Comparison of ENCODE assay signal across 31 mouse cellular contexts in the genomic region with DNA sequence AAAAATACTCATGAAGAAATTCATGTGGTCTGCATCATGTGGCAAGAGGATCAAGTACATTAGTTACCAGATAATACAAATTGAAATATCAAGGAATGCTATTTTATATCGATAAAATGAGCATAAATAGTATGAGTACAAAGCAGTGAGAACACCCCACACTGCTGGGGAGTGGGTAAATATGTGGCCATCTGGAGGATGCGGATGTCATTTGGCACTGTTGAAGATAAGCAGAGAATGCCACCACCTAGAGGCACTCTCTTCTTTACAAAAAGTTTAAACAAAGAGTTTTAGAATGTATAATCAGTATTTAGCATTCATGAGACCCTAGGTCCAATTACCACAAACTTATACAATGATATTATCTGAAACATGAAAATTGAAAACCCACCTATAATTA. TPM values are rescaled to one million over a fixed set of nuclear protein-coding genes. Genes with fewer than 3 reads are reported as not detected.
DNase-seq lines count a peak whose midpoint lies in the region; ATAC-seq and TF ChIP-seq lines count a peak whose summit lies in the region.
"Had no signal": no experiment of that assay in that cellular context is flagged by ENCODE, and none has a peak within 500 bp of the region (broad histone marks: within the 10 kb centered on the region; RNA-seq: fewer than 3 reads in every experiment).

No protein-coding gene starts in this region.

- WGBS in midbrain, postnatal 0 days: 95% methylated on average over 2 of the region's 2 CpGs
- 91% methylated on average over 2 of the region's 2 CpGs for WGBS in midbrain, embryonic 11.5 days

- no peak for TF ChIP-seq CTCF in midbrain, postnatal 0 days (IDR thresholded peaks at IDR 0.05)

- H3K9me3 ChIP-seq in midbrain, postnatal 0 days (ENCODE audit: low read length): no peaks in the 10 kb centered on the region
- H3K9me3 ChIP-seq in midbrain, embryonic 11.5 days (ENCODE audit: control insufficient read depth, low read length): no peaks in the 10 kb centered on the region
- H3K9me3 ChIP-seq: embryonic facial prominence, embryonic 12.5 days; embryonic facial prominence, embryonic 15.5 days; heart, embryonic 10.5 days; heart, embryonic 13.5 days; hindbrain, embryonic 12.5 days; hindbrain, embryonic 15.5 days; intestine, embryonic 15.5 days had no signal

- peak; percentile 12 to 28 for DNase-seq in cerebellum, postnatal 25 days
- no peak for DNase-seq in cerebellum, postnatal 4 days (ENCODE audit: low spot score in 2 of 2)
- peak; percentile 11 for DNase-seq in layer of hippocampus, adult 11-12 months (ENCODE audit: low spot score)
- DNase-seq in layer of hippocampus, adult 9-10 months (ENCODE audit: low spot score): no peak
- peak; percentile 10 for DNase-seq in midbrain, postnatal 0 days (ENCODE audit: low spot score)
- DNase-seq in midbrain, embryonic 11.5 days (ENCODE audit: low spot score, missing footprints): no peak
- peak; percentile 18 to 21 for DNase-seq in layer of hippocampus, postnatal 36 days
- no peak for DNase-seq in urinary bladder, adult 2 months (ENCODE audit: low spot score)
- DNase-seq: adrenal gland, adult 8-10 months; adrenal gland, postnatal 25 days; cerebellum, adult 9-10 months; gastrocnemius, postnatal 10 days; gastrocnemius, postnatal 36 days; heart, adult 2 months; heart, postnatal 14 days; heart, postnatal 4 days had no signal

- no peak for ATAC-seq in midbrain, postnatal 0 days (ENCODE audit: low FRiP score)
- no peak for ATAC-seq in midbrain, embryonic 11.5 days (ENCODE audit: low FRiP score)
- ATAC-seq: activated CD4-positive, CD25-positive, alpha-beta regulatory T cell, adult 4 months; forebrain, embryonic 16.5 days; intestine, embryonic 15.5 days had no signal

- no peak overlapping the region for H3K4me2 ChIP-seq in midbrain, postnatal 0 days (ENCODE audit: low read depth, low read length, poor library complexity, severe bottlenecking)
- no peak overlapping the region for H3K4me2 ChIP-seq in midbrain, embryonic 11.5 days
- H3K4me2 ChIP-seq: embryonic facial prominence, embryonic 12.5 days; embryonic facial prominence, embryonic 15.5 days; heart, embryonic 13.5 days; hindbrain, embryonic 12.5 days; hindbrain, embryonic 15.5 days; intestine, embryonic 15.5 days had no signal

- H3K27me3 ChIP-seq in midbrain, postnatal 0 days (ENCODE audit: insufficient read depth, low read length): no peaks in the 10 kb centered on the region
- no peaks in the 10 kb centered on the region for H3K27me3 ChIP-seq in midbrain, embryonic 11.5 days (ENCODE audit: control insufficient read depth, insufficient read depth, low read length)
- H3K27me3 ChIP-seq: embryonic facial prominence, embryonic 12.5 days; embryonic facial prominence, embryonic 15.5 days; heart, embryonic 13.5 days; hindbrain, embryonic 12.5 days; hindbrain, embryonic 15.5 days; intestine, embryonic 15.5 days had no signal

- no peak overlapping the region for H3K9ac ChIP-seq in midbrain, postnatal 0 days (replicated peaks; ENCODE audit: low read length, poor library complexity, severe bottlenecking)
- H3K9ac ChIP-seq in midbrain, embryonic 11.5 days (ENCODE audit: low read length): no peak overlapping the region
- H3K9ac ChIP-seq: embryonic facial prominence, embryonic 12.5 days; embryonic facial prominence, embryonic 15.5 days; heart, embryonic 13.5 days; hindbrain, embryonic 12.5 days; hindbrain, embryonic 15.5 days; intestine, embryonic 15.5 days had no signal

- 0 out of 2 replicates have a peak, but pooled peaks cover 2% of the 10 kb centered on the region for H3K36me3 ChIP-seq in midbrain, postnatal 0 days (ENCODE audit: insufficient read depth, low read length)
- peaks cover 4% of the 10 kb centered on the region for H3K36me3 ChIP-seq in midbrain, embryonic 11.5 days (ENCODE audit: control insufficient read depth, insufficient read depth, low read length)

- H3K4me1 ChIP-seq in midbrain, postnatal 0 days (ENCODE audit: insufficient read depth, low read length): no peaks in the 10 kb centered on the region
- H3K4me1 ChIP-seq in midbrain, embryonic 11.5 days (ENCODE audit: control insufficient read depth, insufficient read depth, low read length): no peaks in the 10 kb centered on the region
- H3K4me1 ChIP-seq: embryonic facial prominence, embryonic 12.5 days; embryonic facial prominence, embryonic 15.5 days; hindbrain, embryonic 12.5 days; hindbrain, embryonic 15.5 days; intestine, embryonic 15.5 days had no signal

- H3K4me3 ChIP-seq in midbrain, postnatal 0 days (ENCODE audit: low read depth, low read length): no peak overlapping the region
- H3K4me3 ChIP-seq in midbrain, embryonic 11.5 days (ENCODE audit: low read depth, low read length): no peak overlapping the region
- H3K4me3 ChIP-seq: embryonic facial prominence, embryonic 12.5 days; embryonic facial prominence, embryonic 15.5 days; heart, adult 2 months; heart, embryonic 10.5 days; heart, embryonic 13.5 days; hindbrain, embryonic 12.5 days; hindbrain, embryonic 15.5 days; intestine, embryonic 15.5 days had no signal

- no peak overlapping the region for H3K27ac ChIP-seq in midbrain, postnatal 0 days (ENCODE audit: low read depth, low read length)
- H3K27ac ChIP-seq in midbrain, embryonic 11.5 days (ENCODE audit: low read depth, low read length): no peak overlapping the region
- H3K27ac ChIP-seq: embryonic facial prominence, embryonic 12.5 days; embryonic facial prominence, embryonic 15.5 days; heart, adult 2 months; heart, embryonic 10.5 days; heart, embryonic 13.5 days; hindbrain, embryonic 12.5 days; hindbrain, embryonic 15.5 days; intestine, embryonic 15.5 days had no signal

RNA-seq across cellular contexts. Expression of a gene that starts 42.8 kb away (rescaled TPM):
- 19.1 and 44.9 TPM in 2 replicates for total RNA-seq in midbrain, postnatal 0 days (2014; rRNA removed)
- polyA plus RNA-seq in midbrain, postnatal 0 days (2015; fragmentation: Nextera tagmentation; extraction: Ambion mirVana): 6.1 and 9.5 TPM in 2 replicates
- 26.9 and 31.4 TPM in 2 replicates for polyA plus RNA-seq in midbrain, embryonic 11.5 days (2014; fragmentation: Nextera tagmentation; extraction: Ambion mirVana)
- 10 to 100 TPM; 45.9 to 53.7 TPM for total RNA-seq in layer of hippocampus, postnatal 36 days (2021)
- 10.5 and 12.3 TPM in 2 replicates for polyA plus RNA-seq in urinary bladder, adult 2 months (2012; rRNA removed)

RNA-seq across cellular contexts. Expression of a gene that starts 54.7 kb away (rescaled TPM):
- 0.88 TPM in 1 of 2 replicates, not detected in the other for total RNA-seq in midbrain, postnatal 0 days (2014; rRNA removed)
- polyA plus RNA-seq in midbrain, postnatal 0 days (2015; fragmentation: Nextera tagmentation; extraction: Ambion mirVana): not detected in 2 replicates
- polyA plus RNA-seq in midbrain, embryonic 11.5 days (2014; fragmentation: Nextera tagmentation; extraction: Ambion mirVana): not detected in 2 replicates
- total RNA-seq in layer of hippocampus, postnatal 36 days (2021): under 1 TPM in 1 of 2 experiments, not detected in 1; 0.25 TPM
- not detected in 2 replicates for polyA plus RNA-seq in urinary bladder, adult 2 months (2012; rRNA removed)
- total RNA-seq: adrenal gland, adult 8-10 months; adrenal gland, postnatal 25 days; common myeloid progenitor, adult 5-6 weeks; ES-E14; gastrocnemius, adult 18-20 months; gastrocnemius, postnatal 10 days; gastrocnemius, postnatal 36 days; granulocyte monocyte progenitor cell, adult 5-6 weeks; heart, adult 2 months; heart, postnatal 14 days; heart, postnatal 4 days had no signal
- polyA plus RNA-seq: activated CD4-positive, CD25-positive, alpha-beta regulatory T cell, adult 4 months; embryonic facial prominence, embryonic 12.5 days; embryonic facial prominence, embryonic 15.5 days; forebrain, embryonic 11.5 days; forebrain, embryonic 16.5 days; heart, adult 2 months; heart, embryonic 13.5 days; heart, embryonic 16.5 days; hindbrain, embryonic 12.5 days; intestine, embryonic 15.5 days had no signal

Comparison
In these comparisons a context has a peak if more than half of its experiments do, and no peak if none do; other contexts are left out.
1. DNase-seq: peak in cerebellum, postnatal 25 days (2 of 2), layer of hippocampus, adult 11-12 months (single experiment), midbrain, postnatal 0 days (single experiment) and layer of hippocampus, postnatal 36 days (2 of 2); none in cerebellum, postnatal 4 days (0 of 2), layer of hippocampus, adult 9-10 months (single experiment), midbrain, embryonic 11.5 days (single experiment) and urinary bladder, adult 2 months (single experiment).